Mouse (Mus musculus): Measurements from ENCODE around the gene Ccna1. TPM values are rescaled to one million over a fixed set of nuclear protein-coding genes. Genes with fewer than 3 reads are reported as not detected.
A peak's percentile ranks its signal among the peaks of the same experiment; 100 is the strongest.

The Ccna1 gene
- polyA plus RNA-seq (2015; fragmentation: Nextera tagmentation; extraction: Ambion mirVana): 1.2 and 1.4 TPM in 2 replicates

DNA sequence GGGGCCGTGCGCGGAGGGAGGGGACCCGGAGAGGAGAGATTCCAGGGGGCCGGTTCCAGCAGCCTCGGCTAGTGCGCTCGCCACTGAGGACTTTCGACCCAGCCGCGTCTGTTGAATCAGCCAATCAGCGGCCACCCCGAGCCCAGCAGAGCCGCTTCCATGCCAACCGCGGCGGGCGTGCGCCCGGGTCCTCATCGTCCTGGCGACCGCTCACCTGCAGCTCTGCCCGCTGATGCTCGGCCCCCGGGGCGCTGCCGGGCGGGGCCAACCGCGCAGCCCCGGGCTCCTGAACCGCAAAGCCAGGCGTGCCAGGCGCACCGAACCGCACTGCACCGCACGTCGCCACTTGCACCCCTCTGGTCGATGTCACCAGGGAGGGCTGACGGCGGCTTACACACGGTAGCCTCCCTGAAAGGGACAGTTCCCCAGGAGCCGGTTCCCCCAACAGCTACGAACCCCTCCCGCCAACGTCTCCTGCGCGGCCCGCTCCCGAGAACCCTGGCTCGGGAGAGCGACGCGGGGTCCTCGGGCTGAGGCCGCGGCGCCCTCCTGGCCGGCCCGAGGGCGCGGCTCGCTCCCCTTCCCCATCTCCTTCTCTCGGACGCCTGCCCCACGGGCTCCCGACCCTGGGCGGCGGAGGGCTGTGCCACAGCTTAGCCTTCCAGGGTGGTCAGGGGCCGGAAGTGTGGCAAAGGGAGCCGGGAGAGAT is at the start of gene Ccna1:
Ccna1 (minus strand) TSS at position 464 of the 709 bp plus-strand sequence.
- ATAC-seq (replicated peaks; ENCODE audit: insufficient number of reproducible peaks, insufficient read depth, low FRiP score, low read depth): peak; percentile 90
- H3K4me2 ChIP-seq: peak within 1 kb of the TSS; percentile 97
- no peaks in the 10 kb centered on the region for H3K9me3 ChIP-seq (replicated peaks)
- peaks cover 31% of the 10 kb centered on the region for H3K27me3 ChIP-seq
- peak within 1 kb of the TSS; percentile 39 for H3K9ac ChIP-seq
- peaks cover 13% of the 10 kb centered on the region for H3K4me1 ChIP-seq (replicated peaks)
- under 1% methylated on average over 73 of the region's 73 CpGs for WGBS
- no peaks in the 10 kb centered on the region for H3K36me3 ChIP-seq
- peak within 1 kb of the TSS; percentile 59 for H3K4me3 ChIP-seq
- no peak within 1 kb of the TSS for H3K27ac ChIP-seq

DNA sequence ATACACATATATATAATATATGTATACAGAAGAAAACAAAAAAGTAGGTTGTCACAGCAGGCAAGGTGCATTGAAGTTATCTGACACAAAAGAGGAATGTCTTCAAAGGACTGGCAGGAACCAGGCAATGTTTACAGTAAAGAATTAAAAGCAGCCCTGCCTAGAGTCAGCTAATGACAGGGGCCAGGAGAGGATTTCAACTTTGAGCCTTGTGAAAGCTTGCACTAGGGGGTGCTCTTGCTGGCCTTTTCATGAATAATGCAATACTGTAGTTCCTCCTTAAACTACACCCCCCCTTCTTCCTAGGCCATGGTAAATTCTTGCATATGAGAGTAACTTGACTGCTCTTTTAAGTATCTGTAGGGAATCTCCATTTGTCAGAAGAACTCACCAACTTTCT is 45.8 kb upstream of the Ccna1 start:
- no peaks in the 10 kb centered on the region for H3K36me3 ChIP-seq
- no peaks in the 10 kb centered on the region for H3K27me3 ChIP-seq

DNA sequence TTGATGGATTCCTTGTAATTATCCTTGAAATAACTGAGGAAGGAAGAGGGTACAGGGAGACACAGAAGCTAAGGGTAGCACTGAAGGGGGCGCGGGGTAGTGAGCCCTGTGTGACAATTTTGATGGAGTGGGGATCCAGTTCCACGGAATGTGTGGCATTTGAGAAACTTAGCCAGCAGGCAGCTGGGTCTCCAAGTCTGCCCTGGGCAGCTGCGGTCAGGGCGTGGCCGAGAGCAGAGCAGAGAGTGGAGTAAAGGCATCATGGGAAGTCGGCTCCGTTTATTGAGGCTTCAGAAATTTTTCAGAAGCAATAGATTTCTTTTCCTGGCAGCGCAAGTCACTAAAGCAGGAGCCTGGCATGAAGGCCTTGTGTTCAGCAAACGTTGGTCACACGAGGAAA is 43.7 kb upstream of the Ccna1 start:
- Histone ChIP-seq H3K36me3 (no peaks in the 10 kb centered on the region), H3K4me2 (no peak overlapping the region), H3K27ac (no peak overlapping the region), H3K9ac (no peak overlapping the region), H3K9me3 (replicated peaks) (no peaks in the 10 kb centered on the region), H3K27me3 (no peaks in the 10 kb centered on the region), H3K4me3 (no peak overlapping the region), H3K4me1 (replicated peaks) (peaks cover 14% of the 10 kb centered on the region)
- WGBS: 72% methylated on average over 11 of the region's 11 CpGs
- no peak for ATAC-seq (replicated peaks; ENCODE audit: insufficient number of reproducible peaks, insufficient read depth, low FRiP score, low read depth)

More for the DNA sequence above, 45.8 kb upstream of the Ccna1 start:
- Histone ChIP-seq H3K9ac (no peak overlapping the region), H3K9me3 (replicated peaks) (no peaks in the 10 kb centered on the region), H3K4me3 (no peak overlapping the region), H3K27ac (no peak overlapping the region), H3K4me2 (no peak overlapping the region), H3K4me1 (replicated peaks) (peaks cover 20% of the 10 kb centered on the region)
- no peak for ATAC-seq (replicated peaks; ENCODE audit: insufficient number of reproducible peaks, insufficient read depth, low FRiP score, low read depth)

DNA sequence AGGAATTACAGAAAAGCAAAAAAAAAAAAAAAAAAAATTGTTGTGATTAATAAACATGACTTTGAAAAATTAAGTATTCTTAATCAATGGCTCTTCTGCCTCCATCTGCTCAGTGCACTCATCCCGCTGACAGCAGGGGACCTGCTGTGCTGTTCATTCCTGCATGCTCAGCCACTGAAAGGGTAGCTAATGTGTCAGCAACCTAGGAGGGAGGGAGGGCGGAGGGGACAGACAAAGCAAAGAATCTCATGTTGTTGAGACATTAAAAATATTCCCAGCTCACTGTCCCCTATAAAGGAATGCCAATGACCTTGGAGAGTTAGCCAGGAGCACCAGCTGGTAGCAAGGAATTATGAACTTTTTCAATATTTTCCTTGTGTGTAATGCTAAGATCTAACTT is 42.7 kb upstream of the Ccna1 start:
- H3K4me1 ChIP-seq (replicated peaks): peaks cover 14% of the 10 kb centered on the region
- no peak overlapping the region for H3K4me3 ChIP-seq
- H3K4me2 ChIP-seq: no peak overlapping the region
- no peaks in the 10 kb centered on the region for H3K9me3 ChIP-seq (replicated peaks)
- no peak for ATAC-seq (replicated peaks; ENCODE audit: insufficient number of reproducible peaks, insufficient read depth, low FRiP score, low read depth)
- no peaks in the 10 kb centered on the region for H3K36me3 ChIP-seq
- H3K27me3 ChIP-seq: no peaks in the 10 kb centered on the region
- 58% methylated on average over 2 of the region's 2 CpGs for WGBS
- H3K9ac ChIP-seq: no peak overlapping the region
- no peak overlapping the region for H3K27ac ChIP-seq

DNA sequence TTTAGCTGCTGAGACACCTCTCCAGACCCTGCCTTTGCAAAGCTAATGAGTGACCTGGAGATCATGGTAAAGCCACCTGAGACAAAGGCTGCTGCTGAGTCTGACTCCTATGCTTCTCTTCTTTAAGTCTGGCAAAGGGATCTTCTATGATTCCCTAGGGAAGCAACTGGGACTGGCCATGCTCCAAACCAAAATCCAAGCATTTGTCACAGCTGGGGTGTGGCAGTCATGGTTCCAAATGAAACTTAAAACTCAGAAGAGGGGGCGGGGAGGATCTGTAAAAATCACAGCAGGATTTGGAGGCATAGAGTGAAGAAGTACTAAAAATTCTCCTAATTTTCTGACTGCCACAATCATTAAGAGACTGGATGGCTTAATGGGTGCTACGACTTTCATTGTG is 41.9 kb upstream of the Ccna1 start:
- no peak overlapping the region for H3K4me2 ChIP-seq
- no peak for ATAC-seq (replicated peaks; ENCODE audit: insufficient number of reproducible peaks, insufficient read depth, low FRiP score, low read depth)
- H3K9me3 ChIP-seq (replicated peaks): no peaks in the 10 kb centered on the region
- peaks cover 14% of the 10 kb centered on the region for H3K4me1 ChIP-seq (replicated peaks)
- no peak overlapping the region for H3K27ac ChIP-seq
- no peak overlapping the region for H3K9ac ChIP-seq
- H3K27me3 ChIP-seq: no peaks in the 10 kb centered on the region
- H3K4me3 ChIP-seq: no peak overlapping the region
- H3K36me3 ChIP-seq: no peaks in the 10 kb centered on the region
- WGBS: 87% methylated on average over 2 of the region's 2 CpGs

DNA sequence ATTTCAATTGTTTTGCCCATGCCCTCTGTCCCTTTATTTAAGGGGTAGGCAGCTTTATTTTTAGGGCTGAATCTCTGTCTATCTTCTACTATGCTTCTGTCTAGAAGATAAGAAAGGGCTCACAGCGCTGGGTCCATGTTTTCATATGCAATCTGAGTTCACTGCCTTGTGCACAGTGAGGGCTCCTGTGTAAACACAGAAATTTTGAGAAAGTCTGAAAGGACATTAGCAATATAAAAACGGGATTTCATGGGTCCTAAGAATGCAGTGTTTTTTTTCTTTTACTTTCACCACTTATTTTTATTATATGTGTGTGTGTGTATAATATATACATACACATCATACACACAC is 41.3 kb upstream of the Ccna1 start:
- WGBS: 52% methylated on average over 2 of the region's 2 CpGs
- no peaks in the 10 kb centered on the region for H3K36me3 ChIP-seq
- H3K4me2 ChIP-seq: no peak overlapping the region
- H3K4me1 ChIP-seq (replicated peaks): peaks cover 14% of the 10 kb centered on the region
- no peak overlapping the region for H3K9ac ChIP-seq
- H3K4me3 ChIP-seq: no peak overlapping the region
- no peaks in the 10 kb centered on the region for H3K27me3 ChIP-seq
- no peaks in the 10 kb centered on the region for H3K9me3 ChIP-seq (replicated peaks)
- H3K27ac ChIP-seq: peak overlapping the region; percentile 61
- ATAC-seq (replicated peaks; ENCODE audit: insufficient number of reproducible peaks, insufficient read depth, low FRiP score, low read depth): no peak

DNA sequence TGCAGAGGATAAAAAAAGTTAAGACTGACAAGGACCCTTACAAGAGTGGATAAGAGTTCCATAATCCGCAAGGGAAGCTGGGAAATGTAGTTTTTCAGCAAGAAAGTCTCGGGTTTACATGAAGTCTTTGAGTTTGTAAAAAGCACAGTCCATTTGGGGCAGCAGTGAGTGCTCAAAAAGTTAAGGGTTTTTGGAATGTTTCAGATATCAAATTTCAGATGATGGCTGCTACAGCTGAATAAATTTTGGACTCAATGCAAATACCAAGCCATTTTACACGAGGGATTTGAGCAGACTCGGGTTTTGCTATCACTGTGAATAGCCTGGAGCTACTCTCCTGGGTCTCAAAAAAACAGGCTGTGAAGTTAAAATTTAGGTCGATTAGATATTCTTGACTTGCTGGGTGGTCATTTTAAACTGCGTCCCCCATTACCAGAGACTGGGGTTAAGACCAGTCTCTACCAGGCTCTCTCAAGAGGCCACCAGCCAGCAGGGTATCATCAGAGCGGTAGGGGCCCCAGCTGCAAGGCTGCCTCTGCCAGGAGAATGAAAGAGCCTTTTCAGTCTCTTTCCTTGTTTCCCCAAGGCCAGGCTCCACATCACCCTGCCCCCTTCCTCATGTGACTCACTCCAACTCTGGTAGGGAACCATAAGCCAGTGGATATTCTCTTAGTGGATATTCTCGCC is 40.8 kb upstream of the Ccna1 start:
- Histone ChIP-seq H3K27me3 (no peaks in the 10 kb centered on the region), H3K36me3 (no peaks in the 10 kb centered on the region), H3K4me2 (0 out of 2 replicates have a peak overlapping the region, but pooled peaks have one; percentile 23), H3K4me1 (replicated peaks) (peaks cover 14% of the 10 kb centered on the region), H3K4me3 (no peak overlapping the region), H3K9me3 (replicated peaks) (no peaks in the 10 kb centered on the region), H3K27ac (peak overlapping the region; percentile 61), H3K9ac (no peak overlapping the region)
- WGBS: 35% methylated on average over 8 of the region's 8 CpGs
- no peak for ATAC-seq (replicated peaks; ENCODE audit: insufficient number of reproducible peaks, insufficient read depth, low FRiP score, low read depth)

DNA sequence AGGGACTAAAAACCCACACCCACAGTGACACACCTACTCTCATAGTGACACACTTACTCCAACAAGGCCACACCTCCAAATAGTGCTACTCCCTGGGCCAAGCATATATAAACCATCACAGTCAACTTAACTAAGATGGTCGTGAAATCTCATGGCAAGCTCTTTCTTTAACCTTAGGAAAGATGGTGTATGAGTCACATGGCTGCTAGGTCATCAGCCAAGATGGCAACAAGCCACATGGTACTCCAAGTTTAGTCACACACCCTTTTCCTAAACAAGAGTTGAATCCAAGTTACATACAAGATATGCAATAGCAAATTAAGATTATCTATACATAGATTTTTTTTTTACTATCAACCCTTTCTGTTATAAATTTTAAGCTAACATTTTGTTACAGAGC is 37.9 kb upstream of the Ccna1 start:
- ATAC-seq (replicated peaks; ENCODE audit: insufficient number of reproducible peaks, insufficient read depth, low FRiP score, low read depth): no peak
- Histone ChIP-seq H3K27ac (no peak overlapping the region), H3K4me3 (no peak overlapping the region), H3K9ac (no peak overlapping the region), H3K27me3 (no peaks in the 10 kb centered on the region), H3K36me3 (no peaks in the 10 kb centered on the region), H3K9me3 (replicated peaks) (no peaks in the 10 kb centered on the region), H3K4me1 (replicated peaks) (peaks cover 18% of the 10 kb centered on the region), H3K4me2 (no peak overlapping the region)
- WGBS: 71% methylated on average over 1 of the region's 1 CpGs

DNA sequence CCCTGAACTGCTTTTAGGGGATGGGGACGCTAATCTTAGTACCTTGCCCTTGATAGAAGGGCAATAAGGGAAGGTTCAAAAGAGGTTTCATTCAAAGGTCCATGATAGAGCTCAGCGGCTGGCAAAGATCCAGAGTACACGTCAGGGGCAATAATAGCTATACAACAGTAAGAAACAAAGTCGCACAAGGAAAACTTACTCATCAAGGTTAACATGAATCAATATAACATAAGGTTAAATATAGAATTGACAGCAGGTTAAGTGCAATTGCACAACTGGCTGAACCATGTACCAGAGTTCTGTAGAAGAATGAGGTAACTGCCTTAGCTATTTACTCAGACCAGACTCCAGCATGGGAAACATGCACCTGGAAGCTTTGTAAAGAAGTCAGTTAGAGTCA is 34.0 kb upstream of the Ccna1 start:
- H3K36me3 ChIP-seq: no peaks in the 10 kb centered on the region
- no peak overlapping the region for H3K27ac ChIP-seq
- H3K9me3 ChIP-seq (replicated peaks): no peaks in the 10 kb centered on the region
- 51% methylated on average over 4 of the region's 4 CpGs for WGBS
- H3K4me2 ChIP-seq: no peak overlapping the region
- H3K4me3 ChIP-seq: no peak overlapping the region
- H3K4me1 ChIP-seq (replicated peaks): peaks cover 5% of the 10 kb centered on the region; the same call in 1 of the 2 replicates
- H3K27me3 ChIP-seq: no peaks in the 10 kb centered on the region
- ATAC-seq (replicated peaks; ENCODE audit: insufficient number of reproducible peaks, insufficient read depth, low FRiP score, low read depth): no peak
- H3K9ac ChIP-seq: no peak overlapping the region

DNA sequence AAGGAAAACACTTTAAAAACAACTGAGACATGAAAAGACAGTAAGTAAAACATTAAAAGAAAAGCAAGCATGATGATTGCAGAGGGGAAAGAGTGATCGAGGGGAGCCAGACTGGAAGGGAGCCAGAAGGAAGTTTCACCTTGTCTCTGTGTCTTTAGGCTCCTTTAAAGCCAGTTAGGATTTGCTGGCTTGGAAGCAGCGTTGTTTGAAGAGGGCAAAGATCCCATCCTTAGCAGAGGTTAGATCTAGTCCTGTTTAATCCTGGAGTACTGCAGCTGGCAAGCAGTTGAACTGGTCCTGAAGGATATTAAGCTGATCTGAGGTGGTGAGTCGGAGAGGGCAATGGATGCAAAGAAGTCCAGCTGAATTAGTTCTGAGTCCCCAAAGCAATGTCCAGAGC is 33.5 kb upstream of the Ccna1 start:
- no peaks in the 10 kb centered on the region for H3K36me3 ChIP-seq
- H3K4me2 ChIP-seq: no peak overlapping the region
- H3K4me3 ChIP-seq: no peak overlapping the region
- no peak overlapping the region for H3K27ac ChIP-seq
- no peak for ATAC-seq (replicated peaks; ENCODE audit: insufficient number of reproducible peaks, insufficient read depth, low FRiP score, low read depth)
- H3K9ac ChIP-seq: no peak overlapping the region
- no peaks in the 10 kb centered on the region for H3K27me3 ChIP-seq
- WGBS: 67% methylated on average over 3 of the region's 3 CpGs
- peaks cover 5% of the 10 kb centered on the region; the same call in 1 of the 2 replicates for H3K4me1 ChIP-seq (replicated peaks)
- no peaks in the 10 kb centered on the region for H3K9me3 ChIP-seq (replicated peaks)

DNA sequence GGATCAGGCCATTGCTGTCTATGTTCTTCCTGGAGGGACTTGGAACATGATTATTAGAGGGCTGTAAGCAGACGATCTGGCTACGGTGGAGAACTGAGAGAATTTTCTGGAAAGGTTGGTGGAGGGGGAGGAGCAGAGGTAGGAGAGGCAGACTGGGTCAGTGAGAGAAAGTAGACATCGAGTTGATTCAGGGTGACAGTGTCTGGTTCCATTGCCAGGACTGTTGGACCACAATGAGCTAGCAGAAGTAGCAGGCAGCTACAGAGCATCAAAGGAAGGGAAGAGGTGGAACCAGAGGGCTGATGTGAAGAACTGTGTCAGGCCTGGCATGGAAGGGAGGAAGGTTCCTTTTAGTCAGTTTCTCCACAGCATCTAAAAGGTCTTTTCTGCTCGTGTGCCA is 33.1 kb upstream of the Ccna1 start:
- no peak for ATAC-seq (replicated peaks; ENCODE audit: insufficient number of reproducible peaks, insufficient read depth, low FRiP score, low read depth)
- WGBS: 63% methylated on average over 4 of the region's 4 CpGs
- H3K9ac ChIP-seq: no peak overlapping the region

DNA sequence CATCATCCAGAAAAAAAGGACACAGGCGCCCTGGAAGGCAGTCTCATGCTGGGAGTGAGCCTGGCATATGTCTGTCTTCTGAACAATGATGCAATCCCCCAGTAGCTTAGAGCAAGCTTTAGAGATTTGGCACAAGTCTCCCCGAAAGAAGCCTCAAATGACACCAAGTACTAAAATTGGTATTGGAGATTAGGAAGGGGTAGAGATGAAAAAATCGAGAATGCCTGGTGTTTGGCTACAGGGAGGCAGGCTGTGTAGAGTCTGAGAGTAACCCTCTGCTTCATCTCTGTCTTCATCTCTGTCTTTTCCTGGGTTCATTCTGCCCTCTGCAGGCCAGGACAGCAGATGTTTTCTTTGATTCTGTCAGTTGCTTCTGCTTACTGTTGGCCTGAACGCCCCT is 32.1 kb upstream of the Ccna1 start:
- WGBS: 50% methylated on average over 4 of the region's 4 CpGs

More for the DNA sequence above, 33.1 kb upstream of the Ccna1 start:
- Histone ChIP-seq H3K36me3 (no peaks in the 10 kb centered on the region), H3K4me2 (no peak overlapping the region), H3K4me3 (no peak overlapping the region), H3K4me1 (replicated peaks) (peaks cover 5% of the 10 kb centered on the region; the same call in 1 of the 2 replicates), H3K27me3 (no peaks in the 10 kb centered on the region), H3K27ac (no peak overlapping the region), H3K9me3 (replicated peaks) (no peaks in the 10 kb centered on the region)

More for the DNA sequence above, 32.1 kb upstream of the Ccna1 start:
- no peak overlapping the region for H3K9ac ChIP-seq
- H3K4me1 ChIP-seq (replicated peaks): peaks cover 5% of the 10 kb centered on the region; the same call in 1 of the 2 replicates
- H3K36me3 ChIP-seq: no peaks in the 10 kb centered on the region
- ATAC-seq (replicated peaks; ENCODE audit: insufficient number of reproducible peaks, insufficient read depth, low FRiP score, low read depth): no peak
- H3K27me3 ChIP-seq: no peaks in the 10 kb centered on the region
- H3K27ac ChIP-seq: no peak overlapping the region
- H3K4me2 ChIP-seq: no peak overlapping the region
- no peak overlapping the region for H3K4me3 ChIP-seq
- H3K9me3 ChIP-seq (replicated peaks): no peaks in the 10 kb centered on the region
